Mouse (Mus musculus): Measurements from ENCODE around the gene Olfr194.

DNA sequence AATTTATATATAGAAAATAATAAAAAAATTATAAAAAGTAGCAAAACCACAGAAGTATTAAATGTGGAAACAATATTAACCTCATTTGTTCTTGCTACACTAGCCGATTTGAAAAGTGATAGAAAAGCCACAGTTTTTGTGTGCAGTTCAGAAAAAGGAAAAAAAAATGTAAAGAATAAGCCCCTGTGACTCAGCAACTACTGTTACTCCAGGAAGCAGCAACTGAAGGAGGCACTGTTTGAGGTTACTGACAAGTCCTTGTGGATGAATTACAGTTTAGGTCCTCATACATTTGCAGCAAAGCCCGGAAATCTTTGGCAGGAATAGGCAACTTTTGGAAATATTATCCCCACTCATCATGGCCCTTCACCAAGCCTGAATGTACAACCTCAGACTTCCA, 15.6 kb downstream of the Olfr194 start:
- TF ChIP-seq CTCF (IDR thresholded peaks at IDR 0.05) (no peak), EP300 (IDR thresholded peaks at IDR 0.05) (no peak)
